Mouse (Mus musculus) brain, embryonic 14.5 days (tissue): ENCODE data around the gene Aamp.

Experiments
- CTCF ChIP-seq: fragments of 200-500 bp; IDR thresholded peaks from 2 replicates; pipeline ENCODE4 v1.5.1; 2012; ENCODE audit warnings: inconsistent platforms, mild to moderate bottlenecking, moderate library complexity, borderline replicate concordance; ENCODE audit not compliant: insufficient read depth, insufficient read length; ENCODE audit errors: extremely low read depth
- POLR2A ChIP-seq: fragments of 200-500 bp; IDR thresholded peaks from 2 replicates; pipeline ENCODE4 v1.6.1; 2012; ENCODE audit warnings: mild to moderate bottlenecking, inconsistent platforms, borderline replicate concordance; ENCODE audit not compliant: poor library complexity, insufficient read depth, insufficient read length, severe bottlenecking; ENCODE audit errors: extremely low read depth

DNA sequence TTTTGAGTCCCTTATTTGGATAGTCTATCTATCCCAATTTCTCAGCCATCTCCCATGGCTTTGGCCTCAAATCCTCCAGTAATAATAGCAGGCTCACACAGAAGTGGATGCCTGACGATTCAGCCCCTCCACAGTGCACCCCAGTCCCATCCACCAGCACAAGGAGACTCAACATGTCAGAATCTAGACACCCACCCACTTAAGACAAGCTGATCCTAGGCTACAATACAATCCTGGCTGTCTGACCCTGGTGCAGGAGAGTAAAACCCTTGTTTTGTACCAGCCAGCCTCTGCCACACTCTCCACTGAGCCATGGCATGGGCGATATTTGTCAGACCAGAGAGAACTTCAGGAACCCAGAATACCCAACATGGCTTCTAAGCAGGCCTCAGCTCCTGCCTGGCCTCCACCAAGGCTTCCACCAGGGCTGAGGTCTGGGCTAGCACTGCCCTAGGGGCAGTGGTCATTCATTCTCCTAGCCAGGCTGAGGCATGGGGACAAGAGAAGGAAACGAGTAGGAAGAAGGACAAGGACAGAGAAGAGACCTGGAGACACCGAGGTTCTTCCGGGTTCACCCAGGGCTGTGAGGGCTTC lies 13.7 kb upstream of the Aamp start:
- TF ChIP-seq POLR2A, result no peak
- no peak for TF ChIP-seq CTCF
